Mouse (Mus musculus): ENCODE data around the gene Phlpp2. TPM values are rescaled to one million over a fixed set of nuclear protein-coding genes. Genes with fewer than 3 reads are reported as not detected.
"Not testable (repeated sequence)": the region's sequence is repeated elsewhere in the genome, so short reads cannot be mapped to it uniquely, and the experiment has no call there.

Gene Phlpp2
- polyA plus RNA-seq (2012; rRNA removed), result 5.7 and 6.4 TPM in 2 replicates

- DNase-seq (ENCODE audit: low spot score), result peak; percentile 89
These were observed at the start of gene Phlpp2 for GRCm38 (mm10) chr8:109868003-109868679. Phlpp2 (plus strand) TSS chr8:109868542.

DNA sequence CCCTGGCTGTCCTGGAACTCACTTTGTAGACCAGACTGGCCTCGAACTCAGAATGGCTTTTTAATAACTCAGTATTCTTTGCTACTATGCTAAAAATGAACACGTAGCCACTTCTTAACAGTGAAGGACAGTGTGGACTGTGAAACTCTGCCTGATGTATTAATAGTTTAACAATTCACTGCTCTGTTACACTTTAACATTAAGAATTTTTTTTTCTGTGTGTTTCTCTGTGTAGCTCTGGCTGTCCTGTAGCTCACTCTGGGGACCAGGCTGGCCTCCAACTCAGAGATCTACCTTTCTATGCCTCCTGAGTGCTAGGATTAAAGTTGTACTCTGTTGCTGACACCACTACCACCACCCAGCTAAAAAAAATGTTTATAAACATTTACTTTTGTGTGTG, 44.8 kb upstream of the Phlpp2 start:
- DNase-seq (ENCODE audit: low spot score), result no peak

DNA sequence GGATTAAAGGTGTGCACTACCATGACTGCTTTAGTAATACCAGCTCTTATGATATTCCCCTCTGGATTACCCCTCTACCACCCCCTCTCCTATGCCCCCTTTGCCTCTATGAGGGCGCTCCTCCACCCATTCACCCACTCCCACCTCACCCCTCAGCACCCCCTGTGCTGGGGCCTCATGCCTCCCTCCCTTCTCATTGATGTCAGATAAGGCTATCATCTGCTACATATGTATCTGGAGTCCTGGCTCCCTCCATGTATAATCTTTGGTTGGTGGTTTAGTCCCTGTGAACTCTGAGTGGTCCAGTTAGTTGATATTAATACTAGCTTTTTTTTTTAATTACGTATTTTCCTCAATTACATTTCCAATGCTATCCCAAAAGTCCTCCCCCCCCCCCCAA, 28.5 kb upstream of the Phlpp2 start:
- no peak for DNase-seq (ENCODE audit: low spot score)

DNA sequence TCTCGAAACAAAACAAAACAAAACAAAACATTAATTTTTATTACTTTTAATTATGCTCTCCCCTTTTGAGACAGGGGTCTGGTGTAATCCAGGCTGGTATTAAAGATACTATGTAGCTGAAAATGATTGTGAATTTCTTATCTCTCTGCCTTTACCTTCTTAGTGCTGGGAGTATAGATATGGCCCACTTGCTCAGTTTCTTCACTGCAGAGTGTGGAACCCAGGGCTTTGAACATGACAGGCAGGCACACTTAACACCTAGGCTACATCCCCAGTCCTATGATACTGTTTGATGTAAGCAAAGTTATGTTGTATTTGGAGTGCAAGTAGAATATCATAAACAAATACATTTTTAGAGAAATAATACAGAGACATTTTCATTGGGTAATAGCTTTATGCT, 25.9 kb upstream of the Phlpp2 start:
- no peak for DNase-seq (ENCODE audit: low spot score)

- no peak for DNase-seq (ENCODE audit: low spot score)
These were observed 20.5 kb upstream of the Phlpp2 start for GRCm38 (mm10) chr8:109847866-109848265.

- DNase-seq (ENCODE audit: low spot score), result no peak
These were observed 19.4 kb upstream of the Phlpp2 start for GRCm38 (mm10) chr8:109848981-109849380.

DNA sequence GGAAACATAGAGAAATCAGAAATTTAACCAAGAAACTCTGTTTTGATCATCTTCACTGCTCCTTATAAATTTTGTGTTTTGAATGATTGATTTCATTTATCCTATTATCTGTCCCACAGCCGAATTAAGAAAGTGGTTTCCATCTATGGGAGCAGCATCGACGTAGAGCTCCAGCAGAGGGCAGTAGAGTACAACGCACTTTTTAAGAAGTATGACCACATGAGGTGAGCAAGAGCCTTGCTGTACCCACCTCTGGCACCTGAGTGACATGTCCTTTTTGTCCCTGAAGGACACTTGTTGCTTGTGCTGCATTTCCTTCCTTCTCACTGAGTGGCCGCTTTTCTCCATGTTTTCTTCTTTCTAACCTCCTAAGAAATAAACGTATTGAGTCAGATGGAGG, 14.9 kb upstream of the Phlpp2 start:
- DNase-seq (ENCODE audit: low spot score), result no peak

DNA sequence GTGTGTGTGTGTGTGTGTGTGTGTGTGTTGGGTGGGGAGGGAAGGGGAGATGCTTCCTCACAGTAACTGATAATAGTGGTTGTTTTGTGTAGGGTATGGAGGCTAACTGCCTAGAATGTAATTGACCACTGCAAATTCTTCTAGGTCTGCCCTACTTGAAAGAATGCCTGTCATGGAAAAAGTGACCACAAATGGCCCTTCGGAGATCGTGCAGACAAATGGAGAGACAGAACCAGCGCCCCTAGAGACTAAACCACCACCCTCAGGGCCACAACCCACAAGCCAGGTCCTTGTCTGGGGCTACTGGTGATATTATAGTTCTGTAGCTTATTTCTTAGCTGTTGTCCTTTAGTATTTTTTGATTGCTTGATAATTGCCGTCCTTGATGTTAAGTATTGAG, 13.8 kb upstream of the Phlpp2 start:
- DNase-seq (ENCODE audit: low spot score), result no peak

DNA sequence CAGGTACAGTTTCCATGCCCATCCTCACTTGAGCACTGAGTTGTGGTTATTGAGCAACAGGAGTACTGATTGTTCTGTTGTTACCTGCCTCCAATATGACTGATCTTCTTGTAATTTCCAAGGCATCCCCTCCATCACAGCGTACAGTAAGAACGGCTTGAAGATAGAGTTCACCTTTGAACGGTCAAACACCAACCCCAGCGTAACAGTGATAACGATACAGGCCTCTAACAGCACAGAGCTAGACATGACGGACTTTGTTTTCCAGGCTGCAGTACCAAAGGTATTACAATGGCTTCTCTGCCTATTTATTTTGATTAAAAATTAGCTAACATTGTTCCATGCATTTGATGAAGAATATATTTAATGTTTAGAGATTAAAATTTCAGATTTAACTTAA, 12.9 kb upstream of the Phlpp2 start:
- no peak for DNase-seq (ENCODE audit: low spot score)

DNA sequence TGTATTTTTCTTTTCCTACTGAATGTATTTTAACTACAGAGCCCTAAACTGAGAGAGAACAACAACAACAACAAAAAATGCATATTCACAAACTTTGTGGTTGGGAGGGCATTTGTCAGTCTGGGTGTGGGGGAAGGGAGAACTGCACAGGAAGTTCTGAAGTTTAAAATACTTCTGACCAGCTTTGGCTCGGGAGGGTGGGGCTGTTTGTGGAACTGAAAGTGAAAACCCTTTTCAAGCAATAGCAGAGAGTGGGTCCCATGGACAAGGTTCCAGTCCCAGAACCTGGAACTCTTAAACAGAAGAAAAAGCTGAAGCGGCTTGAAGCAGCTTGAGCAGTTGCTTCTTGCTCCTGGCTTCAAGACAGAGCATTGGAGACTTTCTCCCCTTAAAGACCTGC, 4.9 kb upstream of the Phlpp2 start:
- no peak for DNase-seq (ENCODE audit: low spot score)

- DNase-seq (ENCODE audit: low spot score), result no peak
These were observed 3.5 kb upstream of the Phlpp2 start for GRCm38 (mm10) chr8:109864798-109865197.

- no peak for DNase-seq (ENCODE audit: low spot score)
These were observed 2.8 kb upstream of the Phlpp2 start for GRCm38 (mm10) chr8:109865536-109865935.

DNA sequence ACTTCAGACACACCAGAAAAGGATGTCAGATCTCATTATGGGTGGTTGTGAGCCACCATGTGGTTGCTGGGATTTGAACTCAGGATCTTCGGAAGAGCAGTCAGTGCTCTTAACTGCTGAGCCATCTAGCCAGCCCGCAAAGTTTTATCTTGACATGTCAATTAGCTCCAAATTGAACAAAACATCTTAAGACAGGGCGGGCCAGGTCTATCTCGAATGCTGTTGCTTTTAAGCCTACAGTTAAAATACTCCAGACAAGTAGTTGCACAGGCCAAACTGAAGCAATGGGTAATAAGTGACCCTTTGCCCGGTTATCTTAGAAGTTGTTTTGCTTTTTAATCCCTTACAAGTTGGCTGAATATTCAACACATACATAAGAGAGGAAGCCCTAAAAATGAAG, 1.7 kb upstream of the Phlpp2 start:
- no peak for DNase-seq (ENCODE audit: low spot score)

DNA sequence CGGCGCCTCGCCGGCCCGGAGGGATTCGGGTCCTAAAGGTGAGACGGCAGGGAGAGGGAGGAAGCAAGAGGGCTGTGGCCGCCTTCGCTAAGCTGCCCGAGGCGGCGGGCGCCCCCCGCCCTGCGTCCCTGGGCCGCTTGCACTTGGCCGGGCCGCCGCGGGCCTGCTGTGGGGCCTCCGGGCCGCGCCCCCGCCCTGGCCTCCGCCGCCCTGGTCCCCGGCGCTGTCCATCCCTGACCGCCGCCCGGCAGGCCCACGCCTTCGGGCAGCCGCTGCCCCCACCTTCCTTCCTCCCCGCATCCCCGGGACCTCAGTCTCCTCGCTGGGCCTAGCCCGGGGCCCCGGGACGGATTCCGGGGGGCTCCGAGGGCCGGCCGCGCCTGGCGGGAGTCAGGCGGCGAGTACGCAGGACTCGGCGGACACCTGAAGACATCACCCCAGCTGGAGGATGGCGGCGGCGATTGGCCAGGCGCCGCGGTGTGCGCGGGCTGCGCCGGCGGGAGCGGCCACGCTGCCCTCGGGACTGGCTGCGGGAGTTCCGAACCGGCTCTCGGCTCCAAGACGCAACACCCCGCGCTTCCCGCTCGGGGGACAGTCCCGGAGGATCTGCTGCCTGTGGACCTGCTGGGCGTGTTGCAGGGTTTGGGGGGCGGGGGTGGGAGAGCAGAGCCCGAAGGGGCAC, 479 bp downstream of the Phlpp2 start:
- no peak for DNase-seq (ENCODE audit: low spot score)

DNA sequence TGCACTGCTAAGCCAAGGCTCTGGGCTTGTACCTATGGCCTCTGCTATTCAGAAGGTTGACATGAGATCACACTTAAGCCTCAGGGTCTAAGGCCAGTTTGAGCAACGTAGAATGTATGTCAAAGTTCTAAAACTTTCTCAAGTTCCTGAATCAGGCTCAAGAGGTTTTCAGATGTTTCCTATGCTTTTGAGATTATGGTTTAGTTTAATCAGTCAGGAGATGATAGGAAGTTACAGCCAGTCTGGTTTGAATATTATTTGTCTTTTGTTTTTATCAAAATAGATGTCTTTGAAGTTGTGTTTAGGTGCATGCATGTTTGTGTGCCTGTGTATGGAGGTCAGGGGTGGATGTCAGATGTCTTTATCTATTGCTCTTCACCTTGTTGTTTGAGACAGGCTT, 2.7 kb downstream of the Phlpp2 start:
- DNase-seq (ENCODE audit: low spot score), result no peak

DNA sequence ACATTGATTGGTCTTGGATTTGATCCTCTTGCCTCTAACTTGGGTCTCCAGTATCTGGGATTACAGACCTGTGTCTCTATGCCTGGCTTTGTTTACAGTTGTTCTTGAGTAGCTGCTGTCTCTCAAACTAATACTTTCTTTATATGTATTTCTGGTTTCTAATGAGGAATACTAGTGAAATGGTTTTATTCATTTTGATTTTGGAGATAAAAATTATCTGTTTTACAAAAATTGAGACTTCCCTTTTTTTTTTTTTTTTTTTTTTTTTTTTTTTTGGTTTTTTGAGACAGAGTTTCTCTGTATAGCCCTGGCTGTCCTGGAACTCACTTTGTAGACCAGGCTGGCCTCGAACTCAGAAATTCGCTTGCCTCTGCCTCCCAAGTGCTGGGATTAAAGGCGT, 5.5 kb downstream of the Phlpp2 start:
- DNase-seq (ENCODE audit: low spot score), result not testable (repeated sequence)

DNA sequence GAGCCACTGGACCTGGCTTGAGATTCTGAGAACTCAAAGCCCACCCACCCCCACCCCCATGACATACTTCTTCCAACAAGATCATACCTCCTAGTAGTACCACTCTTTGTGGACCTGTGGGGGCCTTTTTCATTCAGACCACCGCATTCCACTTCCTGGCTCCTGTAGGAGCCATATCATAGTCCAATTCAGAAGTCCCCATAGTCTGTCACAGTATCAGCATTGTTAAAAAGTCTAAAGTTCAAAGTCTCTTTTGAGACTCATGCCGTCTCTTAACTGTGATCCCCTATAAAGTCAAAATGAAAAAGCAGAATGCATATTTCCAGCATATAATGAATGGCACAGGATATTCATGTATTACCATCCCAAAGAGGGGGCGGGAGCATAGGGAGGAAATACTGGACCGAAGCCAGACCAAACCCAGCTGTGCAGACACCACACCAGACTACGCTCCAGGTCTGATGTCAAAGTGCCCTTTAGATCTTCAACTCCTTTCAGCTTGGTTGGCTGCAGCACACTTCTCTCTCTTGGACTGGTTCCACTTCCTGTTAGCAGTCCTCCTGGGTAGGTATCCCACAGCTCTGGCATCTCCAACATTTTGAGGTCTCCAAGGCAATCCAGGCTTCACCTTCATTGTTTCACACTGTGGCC, 11.8 kb downstream of the Phlpp2 start:
- DNase-seq (ENCODE audit: low spot score), result no peak

DNA sequence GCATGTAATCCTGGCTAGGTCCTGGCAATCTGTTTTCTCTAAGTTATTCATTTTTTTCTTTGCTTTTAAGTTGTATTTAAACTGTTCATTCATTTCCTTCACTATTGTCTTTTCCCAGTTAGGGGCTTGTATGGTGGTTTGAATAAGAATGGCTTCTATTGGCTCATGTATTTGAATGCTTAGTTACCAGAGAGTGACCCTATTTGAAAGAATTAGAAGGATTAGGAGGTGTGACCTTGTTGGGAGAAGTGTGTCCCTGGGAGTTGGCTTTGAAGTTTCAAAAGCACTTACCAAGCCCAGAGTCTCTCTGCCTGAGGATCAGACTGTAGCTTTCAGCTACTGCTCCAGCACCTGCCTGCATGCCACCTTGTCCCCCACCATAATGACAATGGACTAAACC, 17.0 kb downstream of the Phlpp2 start:
- DNase-seq (ENCODE audit: low spot score), result no peak

DNA sequence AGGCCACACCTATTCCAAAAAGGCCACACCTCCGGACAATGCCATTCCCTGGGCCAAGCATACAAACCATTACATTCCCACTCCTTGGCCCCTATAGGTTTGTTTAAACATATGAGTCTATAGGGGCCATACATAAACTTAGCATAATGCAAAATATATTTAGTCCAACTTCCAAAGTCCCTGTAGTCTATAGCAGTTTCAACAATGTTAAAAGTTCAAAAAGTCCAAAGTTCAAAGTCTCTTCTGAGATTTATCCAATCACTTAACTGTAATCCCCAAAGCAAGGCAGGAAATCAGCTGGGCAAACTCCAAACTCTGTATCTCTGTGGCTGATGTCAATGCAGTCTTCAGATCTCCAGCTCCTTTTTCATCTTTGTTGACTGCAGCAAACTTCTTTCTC, 20.9 kb downstream of the Phlpp2 start:
- no peak for DNase-seq (ENCODE audit: low spot score)

GRCm38 (mm10) chr8:109890794-109891585, 22.6 kb downstream of the Phlpp2 start:
- no peak for DNase-seq (ENCODE audit: low spot score)

DNA sequence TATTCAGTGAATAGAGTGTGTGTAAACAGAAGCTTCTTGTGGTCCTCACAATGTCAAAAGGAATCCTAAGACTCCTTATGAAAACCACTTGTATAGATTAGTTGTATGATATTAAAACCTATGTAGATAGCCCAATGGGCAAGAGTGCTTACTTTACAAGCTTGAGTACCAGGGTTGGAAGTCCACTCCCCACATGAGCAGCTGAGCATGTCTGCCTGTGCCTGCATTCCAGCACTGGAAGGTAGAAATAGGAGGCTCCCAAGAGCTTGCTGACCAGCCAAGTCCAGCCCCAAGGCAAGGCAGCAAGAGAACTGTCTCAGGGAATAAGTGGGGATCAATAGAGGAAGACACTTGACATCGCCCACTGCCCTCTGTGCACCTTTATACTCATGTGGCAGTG, 26.3 kb downstream of the Phlpp2 start:
- no peak for DNase-seq (ENCODE audit: low spot score)

GRCm38 (mm10) chr8:109895355-109895754, 27.0 kb downstream of the Phlpp2 start:
- DNase-seq (ENCODE audit: low spot score), result no peak
